In genomic region chr4:106018936-106019335, GRCm38 (mm10) we compare ENCODE assay signal across 25 mouse cellular contexts.
DNase-seq lines count a peak whose midpoint lies in the region; ATAC-seq lines count a peak whose summit lies in the region.
"Had no signal": no experiment of that assay in that cellular context is flagged by ENCODE, and none has a peak within 500 bp of the region (broad histone marks: within the 10 kb centered on the region; RNA-seq: fewer than 3 reads in every experiment).

No protein-coding gene starts in this region.

- ATAC-seq in kidney, embryonic 14.5 days (ENCODE audit: low FRiP score, low TSS enrichment) = no peak
- ATAC-seq: forebrain, embryonic 13.5 days; forebrain, embryonic 16.5 days; Patski had no signal

- no peak overlapping the region for H3K4me3 ChIP-seq in kidney, embryonic 14.5 days (ENCODE audit: low read length)
- H3K4me3 ChIP-seq: forebrain, embryonic 10.5 days; forebrain, embryonic 13.5 days; heart, adult 2 months; heart, embryonic 15.5 days; hindbrain, embryonic 10.5 days; hindbrain, embryonic 13.5 days had no signal

- no peaks in the 10 kb centered on the region for H3K36me3 ChIP-seq in kidney, embryonic 14.5 days (ENCODE audit: control insufficient read depth, insufficient read depth, low read length)
- H3K36me3 ChIP-seq: forebrain, embryonic 10.5 days; G1E; heart, embryonic 15.5 days; hindbrain, embryonic 10.5 days; hindbrain, embryonic 13.5 days had no signal

- DNase-seq in kidney, adult 11 months = peak; percentile 41
- DNase-seq in kidney, postnatal 10 days = no peak
- peak; percentile 55 for DNase-seq in kidney, adult 9 months
- peak; percentile 43 for DNase-seq in kidney, postnatal 36 days
- no peak for DNase-seq in ovary, postnatal 36 days (ENCODE audit: low spot score)
- DNase-seq: adrenal gland, postnatal 10 days; adrenal gland, postnatal 36 days; B cell, adult 2 months; cerebellum, adult 18-20 months; cerebellum, adult 9-10 months; gastrocnemius, postnatal 10 days; gastrocnemius, postnatal 36 days; heart, adult 2 months; heart, postnatal 10 days; heart, postnatal 36 days had no signal

- 0 out of 2 replicates have a peak, but pooled peaks cover 3% of the 10 kb centered on the region for H3K4me1 ChIP-seq in kidney, embryonic 14.5 days (ENCODE audit: control insufficient read depth, insufficient read depth, low read length)

- no peaks in the 10 kb centered on the region for H3K9me3 ChIP-seq in kidney, embryonic 14.5 days (ENCODE audit: control insufficient read depth, low read length)
- H3K9me3 ChIP-seq: forebrain, embryonic 10.5 days; forebrain, embryonic 13.5 days; heart, embryonic 15.5 days; hindbrain, embryonic 10.5 days; hindbrain, embryonic 13.5 days had no signal

- no peak overlapping the region for H3K9ac ChIP-seq in kidney, embryonic 14.5 days (ENCODE audit: low read depth, low read length)
- H3K9ac ChIP-seq: forebrain, embryonic 13.5 days; heart, embryonic 15.5 days; hindbrain, embryonic 13.5 days had no signal

- H3K27ac ChIP-seq in kidney, embryonic 14.5 days (ENCODE audit: low read depth, low read length) = no peak overlapping the region
- H3K27ac ChIP-seq: forebrain, embryonic 10.5 days; forebrain, embryonic 13.5 days; heart, adult 2 months; heart, embryonic 15.5 days; hindbrain, embryonic 10.5 days had no signal

- no peaks in the 10 kb centered on the region for H3K27me3 ChIP-seq in kidney, embryonic 14.5 days (ENCODE audit: control insufficient read depth, insufficient read depth, low read length)
- H3K27me3 ChIP-seq: forebrain, embryonic 13.5 days; heart, embryonic 15.5 days; hindbrain, embryonic 13.5 days; Patski had no signal

- no peak overlapping the region for H3K4me2 ChIP-seq in kidney, embryonic 14.5 days (replicated peaks; ENCODE audit: low read depth, low read length)
- H3K4me2 ChIP-seq: forebrain, embryonic 13.5 days; heart, embryonic 11.5 days; heart, embryonic 15.5 days; hindbrain, embryonic 13.5 days had no signal

- 84% methylated on average over 4 of the region's 4 CpGs for WGBS in kidney, embryonic 14.5 days

Comparison
In these comparisons a context has a peak if more than half of its experiments do, and no peak if none do; other contexts are left out.
1. DNase-seq: peak in kidney, adult 11 months (single experiment), kidney, adult 9 months (single experiment) and kidney, postnatal 36 days (2 of 2); none in kidney, postnatal 10 days (single experiment) and ovary, postnatal 36 days (single experiment).